Mouse (Mus musculus): Measurements from ENCODE around the gene Cgnl1.

Cgnl1 gene

GRCm38 (mm10) chr9:71770991-71771767 lies at the start of gene Cgnl1:
Gene Cgnl1, minus strand, starts transcription at chr9:71771602.
- peak in 1 of 2 experiments; percentile 12 for DNase-seq (ENCODE audit: low spot score in 2 of 2)

- DNase-seq (ENCODE audit: low spot score in 2 of 2) = no peak
Measured at GRCm38 (mm10) chr9:71818453-71818852, 47.1 kb upstream of the Cgnl1 start.

GRCm38 (mm10) chr9:71816121-71816520 lies 44.7 kb upstream of the Cgnl1 start:
- DNase-seq (ENCODE audit: low spot score in 2 of 2) = no peak

GRCm38 (mm10) chr9:71813565-71813964 lies 42.2 kb upstream of the Cgnl1 start:
- DNase-seq (ENCODE audit: low spot score in 2 of 2) = no peak

- DNase-seq (ENCODE audit: low spot score in 2 of 2) = no peak
Measured at GRCm38 (mm10) chr9:71812914-71813313, 41.5 kb upstream of the Cgnl1 start.

- no peak for DNase-seq (ENCODE audit: low spot score in 2 of 2)
Measured at GRCm38 (mm10) chr9:71812402-71812801, 41.0 kb upstream of the Cgnl1 start.

- DNase-seq (ENCODE audit: low spot score in 2 of 2) = no peak
Measured at GRCm38 (mm10) chr9:71811404-71811803, 40.0 kb upstream of the Cgnl1 start.

GRCm38 (mm10) chr9:71810723-71811122 lies 39.3 kb upstream of the Cgnl1 start:
- DNase-seq (ENCODE audit: low spot score in 2 of 2) = no peak

- no peak for DNase-seq (ENCODE audit: low spot score in 2 of 2)
Measured at GRCm38 (mm10) chr9:71808640-71809254, 37.3 kb upstream of the Cgnl1 start.

- DNase-seq (ENCODE audit: low spot score in 2 of 2) = no peak
Measured at GRCm38 (mm10) chr9:71807801-71808200, 36.4 kb upstream of the Cgnl1 start.

- peak; percentile 11 to 66 for DNase-seq (ENCODE audit: low spot score in 2 of 2)
Measured at GRCm38 (mm10) chr9:71806422-71806805, 35.0 kb upstream of the Cgnl1 start.

GRCm38 (mm10) chr9:71805646-71806421 lies 34.4 kb upstream of the Cgnl1 start:
- no peak for DNase-seq (ENCODE audit: low spot score in 2 of 2)

GRCm38 (mm10) chr9:71804116-71804515 lies 32.7 kb upstream of the Cgnl1 start:
- DNase-seq (ENCODE audit: low spot score in 2 of 2) = no peak

GRCm38 (mm10) chr9:71803281-71803680 lies 31.9 kb upstream of the Cgnl1 start:
- no peak for DNase-seq (ENCODE audit: low spot score in 2 of 2)

GRCm38 (mm10) chr9:71799598-71799997 lies 28.2 kb upstream of the Cgnl1 start:
- no peak for DNase-seq (ENCODE audit: low spot score in 2 of 2)

GRCm38 (mm10) chr9:71798176-71798575 lies 26.8 kb upstream of the Cgnl1 start:
- no peak for DNase-seq (ENCODE audit: low spot score in 2 of 2)

- no peak for DNase-seq (ENCODE audit: low spot score in 2 of 2)
Measured at GRCm38 (mm10) chr9:71777404-71777803, 6.0 kb upstream of the Cgnl1 start.

- no peak for DNase-seq (ENCODE audit: low spot score in 2 of 2)
Measured at GRCm38 (mm10) chr9:71776337-71776736, 4.9 kb upstream of the Cgnl1 start.

GRCm38 (mm10) chr9:71773563-71773962 lies 2.2 kb upstream of the Cgnl1 start:
- peak in 1 of 2 experiments; percentile 16 for DNase-seq (ENCODE audit: low spot score in 2 of 2)

GRCm38 (mm10) chr9:71772338-71772737 lies 936 bp upstream of the Cgnl1 start:
- DNase-seq (ENCODE audit: low spot score in 2 of 2) = peak; percentile 24 to 66

GRCm38 (mm10) chr9:71770484-71770883 lies 918 bp downstream of the Cgnl1 start:
- DNase-seq (ENCODE audit: low spot score in 2 of 2) = no peak

GRCm38 (mm10) chr9:71769701-71770100 lies 1.7 kb downstream of the Cgnl1 start:
- no peak for DNase-seq (ENCODE audit: low spot score in 2 of 2)

GRCm38 (mm10) chr9:71768119-71768518 lies 3.3 kb downstream of the Cgnl1 start:
- DNase-seq (ENCODE audit: low spot score in 2 of 2) = no peak
